Mouse (Mus musculus) gastrocnemius, postnatal 36 days (tissue): ENCODE results near the gene Sorcs2. TPM values are rescaled to one million over a fixed set of nuclear protein-coding genes. Genes with fewer than 3 reads are reported as not detected.

Experiments
- DNase-seq, 2 experiments: peaks; one replicate each; pipeline ENCODE4 v3.0.0; 2022
- intact Hi-C: fragments of 180-260 bp; cut with DNase I; formaldehyde crosslinking; loops from one replicate; pipeline ENCODE4 v1.15.1; 2025
- total RNA-seq, 2 experiments: library from RNA; stranded (reverse); gene quantifications; 2 replicates each; pipeline ENCODE4 v1.2.3; 2021

Sorcs2 gene
- total RNA-seq, 2 experiments from 2014 or later, result 3.4 to 3.5 TPM

- intact Hi-C loops, result loop anchor here (5.0 kb wide), 1 partner anchor 268 kb away; no protein-coding TSS in a partner anchor
- DNase-seq, result no peak
Measured at GRCm38 (mm10) chr5:36149098-36149497, 248.8 kb downstream of the Sorcs2 start.

- intact Hi-C loops, result loop anchor here (5.0 kb wide), 1 partner anchor 271 kb away; no protein-coding TSS in a partner anchor
Measured at GRCm38 (mm10) chr5:36146589-36146988, 251.3 kb downstream of the Sorcs2 start.

GRCm38 (mm10) chr5:36144560-36144959 lies 253.4 kb downstream of the Sorcs2 start:
- intact Hi-C loops, result loop anchor here (5.0 kb wide), 1 partner anchor 253 kb away; the partner anchor contains the start of gene Sorcs2
- no peak for DNase-seq

More at GRCm38 (mm10) chr5:36146589-36146988, 251.3 kb downstream of the Sorcs2 start:
- no peak for DNase-seq

DNA sequence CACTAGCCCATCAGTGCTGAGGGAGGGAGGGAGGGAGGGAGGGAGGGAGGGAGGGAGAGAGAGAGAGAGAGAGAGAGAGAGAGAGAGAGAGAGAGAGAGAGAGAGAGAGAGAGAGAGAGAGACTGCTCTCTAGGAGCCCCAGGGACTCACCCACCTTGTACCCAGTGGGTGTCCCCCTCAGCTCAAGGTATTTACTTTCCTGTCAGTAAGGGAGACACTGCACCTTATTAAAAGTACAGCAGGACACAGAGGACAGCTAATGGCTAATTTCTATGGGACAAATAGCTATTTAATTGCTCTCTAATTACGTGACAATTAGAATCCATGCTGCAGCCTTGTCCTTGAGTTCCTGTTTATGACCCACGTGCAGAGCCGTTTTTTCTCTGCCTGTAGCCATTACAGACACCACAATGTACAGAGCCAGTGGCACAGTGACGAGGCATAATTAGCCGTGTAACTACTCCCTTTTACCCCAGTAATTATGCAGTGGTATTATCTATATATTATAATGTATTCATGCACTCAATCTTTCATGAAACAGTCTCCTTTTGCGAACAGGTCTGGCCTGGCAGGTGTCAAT lies 256.2 kb downstream of the Sorcs2 start:
- DNase-seq, result no peak
- intact Hi-C loops, result loop anchor here (2.0 to 5.0 kb wide), 2 partner anchors 81 to 256 kb away; partner anchors contain the start of gene Sorcs2

GRCm38 (mm10) chr5:36141112-36141511 lies 256.8 kb downstream of the Sorcs2 start:
- no peak for DNase-seq
- intact Hi-C loops, result loop anchor here (2.0 to 5.0 kb wide), 2 partner anchors 82 to 256 kb away; partner anchors contain the start of gene Sorcs2

GRCm38 (mm10) chr5:36139766-36140165 lies 258.2 kb downstream of the Sorcs2 start:
- DNase-seq, result no peak
- intact Hi-C loops, result loop anchor here (2.0 to 5.0 kb wide), 3 partner anchors 83 to 258 kb away; partner anchors contain the start of gene Sorcs2

GRCm38 (mm10) chr5:36135874-36136542 lies 261.9 kb downstream of the Sorcs2 start:
- intact Hi-C loops, result loop anchor here (5.0 kb wide), 1 partner anchor 186 kb away; no protein-coding TSS in a partner anchor
- DNase-seq, result no peak

DNA sequence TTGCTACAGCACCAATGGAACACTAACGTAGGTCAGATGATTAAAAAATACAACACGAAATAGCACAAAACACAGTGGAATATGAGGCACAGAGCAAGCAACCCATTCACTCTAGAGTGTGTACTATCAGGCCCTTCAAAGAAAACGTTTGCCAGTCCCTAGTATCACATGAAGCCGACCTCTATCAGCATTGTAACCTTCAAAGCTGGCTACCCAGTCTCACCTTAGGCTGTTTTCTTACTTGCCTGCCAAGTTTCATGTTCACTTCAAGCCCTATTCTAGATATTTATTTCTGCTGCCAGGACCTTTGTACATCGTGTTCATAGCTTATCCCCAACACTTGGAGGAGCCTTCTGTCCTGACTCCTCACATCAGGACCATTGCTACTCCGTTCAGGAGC lies 263.6 kb downstream of the Sorcs2 start:
- no peak for DNase-seq
- intact Hi-C loops, result no loop called here

GRCm38 (mm10) chr5:36133893-36134292 lies 264.0 kb downstream of the Sorcs2 start:
- intact Hi-C loops, result no loop called here
- no peak for DNase-seq

DNA sequence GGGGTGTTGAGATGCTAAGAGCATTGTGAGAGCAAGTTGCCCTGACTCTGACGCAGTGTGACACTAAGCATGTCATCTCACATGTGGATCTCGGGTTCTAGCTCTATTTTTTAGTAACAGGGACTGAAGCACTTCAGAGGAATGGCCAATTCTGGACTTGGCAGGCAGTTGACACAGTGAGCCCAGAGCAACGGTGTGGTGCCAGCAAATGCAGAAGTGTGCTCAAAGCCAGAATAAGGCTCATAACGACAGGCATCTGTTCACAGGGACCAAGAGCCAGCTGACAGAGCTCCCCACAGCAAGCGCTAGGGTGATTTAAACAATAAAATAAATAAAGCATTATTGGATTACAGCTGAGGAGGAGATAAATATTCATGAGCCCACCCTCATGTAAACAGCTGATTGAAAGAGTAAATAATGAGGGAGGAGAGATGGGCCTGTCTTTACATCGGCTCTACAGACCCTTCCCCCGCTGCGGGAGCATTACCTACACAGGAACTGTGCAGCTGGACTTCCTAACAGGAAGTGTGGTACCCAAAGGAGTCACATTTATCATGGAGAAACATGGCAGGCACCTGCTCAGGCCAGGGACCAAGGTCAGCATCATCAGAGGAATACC lies 267.4 kb downstream of the Sorcs2 start:
- peak in 1 of 2 experiments; percentile 25 for DNase-seq
- intact Hi-C loops, result no loop called here

DNA sequence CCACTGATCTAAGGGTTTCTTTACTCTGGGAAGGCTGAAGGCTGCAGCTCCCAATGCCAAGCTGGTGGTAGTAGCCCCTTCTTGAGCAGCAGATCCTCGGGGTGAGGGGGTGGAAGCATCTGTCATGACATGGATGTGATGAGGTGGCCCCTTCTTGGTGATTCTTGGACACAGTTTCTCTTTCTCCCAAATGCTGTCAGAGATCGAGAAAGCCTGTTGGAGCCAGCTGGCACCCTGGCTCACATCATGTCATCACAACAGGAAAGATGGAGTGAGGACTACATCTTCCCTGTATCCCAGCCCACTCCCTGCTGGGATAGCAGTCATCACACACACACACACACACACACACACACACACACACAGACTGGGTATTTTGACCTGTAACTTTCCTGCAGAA lies 268.3 kb downstream of the Sorcs2 start:
- intact Hi-C loops, result loop anchor here (5.0 kb wide), 1 partner anchor 92 kb away; no protein-coding TSS in a partner anchor
- DNase-seq, result no peak

- DNase-seq, result no peak
- intact Hi-C loops, result loop anchor here (5.0 kb wide), 1 partner anchor 91 kb away; no protein-coding TSS in a partner anchor
Measured at GRCm38 (mm10) chr5:36128513-36128912, 269.4 kb downstream of the Sorcs2 start.

DNA sequence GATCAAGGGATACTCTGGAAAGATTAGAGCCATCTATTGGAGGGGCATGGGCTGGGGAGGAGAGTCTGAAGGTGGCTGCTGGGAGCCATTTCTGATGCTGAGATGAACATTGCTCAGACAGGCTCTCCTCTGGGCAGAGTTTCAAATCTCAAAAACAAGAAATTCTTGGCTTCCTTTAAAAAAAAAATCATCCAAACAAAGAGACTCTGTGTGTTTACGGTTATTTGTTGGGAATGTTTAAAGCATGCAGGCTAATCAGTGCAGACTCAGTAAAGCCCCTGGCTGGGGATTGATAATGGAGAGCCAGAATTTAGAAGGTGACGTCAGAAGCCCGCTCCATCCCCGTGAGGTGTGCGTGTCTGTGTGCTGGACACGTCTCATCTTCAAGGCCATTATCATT lies 272.9 kb downstream of the Sorcs2 start:
- intact Hi-C loops, result loop anchor here (5.0 kb wide), 1 partner anchor 88 kb away; no protein-coding TSS in a partner anchor
- DNase-seq, result no peak

DNA sequence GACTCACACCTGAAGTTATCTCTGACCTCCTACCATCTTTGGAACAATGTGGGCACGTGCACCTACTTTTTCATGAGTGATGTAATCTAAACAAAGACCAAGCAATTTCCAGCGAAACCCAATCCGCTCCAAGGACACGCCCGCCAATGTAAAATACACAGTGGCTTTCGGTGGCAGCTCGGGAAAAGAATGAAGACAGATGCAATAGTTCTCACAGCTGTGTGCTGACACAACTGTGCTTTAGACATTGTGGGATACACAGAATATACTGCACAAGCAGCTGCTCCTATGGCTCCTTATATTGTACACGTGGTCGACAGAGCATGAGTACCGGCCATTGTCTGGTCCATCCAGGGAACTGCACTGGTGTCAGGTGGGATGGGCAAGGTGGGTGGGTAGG lies 275.0 kb downstream of the Sorcs2 start:
- no peak for DNase-seq
- intact Hi-C loops, result no loop called here

DNA sequence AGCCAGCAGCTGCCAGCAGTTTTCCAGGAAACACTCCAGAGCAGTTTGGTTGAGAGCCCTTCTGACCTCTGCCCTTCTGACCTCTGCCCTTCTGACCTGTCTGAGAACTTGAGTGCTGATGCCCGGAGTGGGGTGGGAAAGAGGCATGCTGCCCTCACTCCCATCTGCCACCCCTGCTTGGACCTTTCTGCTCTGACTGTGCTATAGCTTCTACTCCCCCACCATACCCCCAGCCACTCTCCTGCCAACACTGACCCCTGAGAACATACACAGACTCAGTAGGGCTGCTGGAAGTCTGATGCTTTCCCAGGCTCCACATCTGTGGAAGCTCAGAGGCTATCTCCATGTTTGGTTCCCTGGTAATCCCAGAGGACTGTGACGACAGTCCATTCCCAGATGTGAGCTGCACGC lies 277.0 kb downstream of the Sorcs2 start:
- intact Hi-C loops, result no loop called here
- DNase-seq, result no peak

- no peak for DNase-seq
- intact Hi-C loops, result no loop called here
Measured at GRCm38 (mm10) chr5:36118061-36118460, 279.9 kb downstream of the Sorcs2 start.

- DNase-seq, result no peak
- intact Hi-C loops, result no loop called here
Measured at GRCm38 (mm10) chr5:36115519-36115918, 282.4 kb downstream of the Sorcs2 start.

GRCm38 (mm10) chr5:36113696-36114095 lies 284.2 kb downstream of the Sorcs2 start:
- no peak for DNase-seq
- intact Hi-C loops, result no loop called here

GRCm38 (mm10) chr5:36112696-36113095 lies 285.2 kb downstream of the Sorcs2 start:
- no peak for DNase-seq
- intact Hi-C loops, result no loop called here

DNA sequence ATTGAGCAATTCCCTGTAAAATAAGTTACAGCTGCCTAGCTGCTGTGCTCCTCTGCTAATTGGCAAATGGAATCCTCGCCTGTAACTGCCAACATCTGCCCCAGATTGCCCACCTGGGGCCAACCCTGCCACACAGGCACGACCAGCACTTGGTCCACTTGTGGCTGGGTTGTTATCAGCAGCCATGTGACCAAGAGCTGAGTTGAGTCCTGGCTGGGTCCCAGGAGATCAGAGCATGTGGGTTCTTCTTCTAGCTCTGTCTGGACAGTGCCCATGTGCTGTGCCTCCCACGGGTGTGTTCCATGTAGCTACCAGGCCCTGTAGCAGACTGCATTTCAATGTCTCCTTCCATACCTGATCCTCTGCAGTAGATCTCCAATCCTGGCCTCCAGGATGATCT lies 286.4 kb downstream of the Sorcs2 start:
- intact Hi-C loops, result no loop called here
- no peak for DNase-seq

GRCm38 (mm10) chr5:36108339-36108887 lies 289.5 kb downstream of the Sorcs2 start:
- intact Hi-C loops, result no loop called here
- no peak for DNase-seq
